Mouse (Mus musculus): ENCODE data around the gene Ipo11. TPM values are rescaled to one million over a fixed set of nuclear protein-coding genes. Genes with fewer than 3 reads are reported as not detected.

Gene Ipo11
- polyA plus RNA-seq, 1 experiment = 19.2 TPM

- H3K27ac ChIP-seq (replicated peaks; ENCODE audit: low read depth, low read length) = no peak overlapping the region
- H3K4me1 ChIP-seq (ENCODE audit: control insufficient read depth, insufficient read depth, insufficient read length, low read length) = peaks cover 3% of the 10 kb centered on the region; the same call in 1 of the 2 replicates
- no peak overlapping the region for H3K4me3 ChIP-seq (ENCODE audit: insufficient read depth, low read depth, low read length)
Measured at GRCm38 (mm10) chr13:106746823-106747222, 189.9 kb downstream of the Ipo11 start.

DNA sequence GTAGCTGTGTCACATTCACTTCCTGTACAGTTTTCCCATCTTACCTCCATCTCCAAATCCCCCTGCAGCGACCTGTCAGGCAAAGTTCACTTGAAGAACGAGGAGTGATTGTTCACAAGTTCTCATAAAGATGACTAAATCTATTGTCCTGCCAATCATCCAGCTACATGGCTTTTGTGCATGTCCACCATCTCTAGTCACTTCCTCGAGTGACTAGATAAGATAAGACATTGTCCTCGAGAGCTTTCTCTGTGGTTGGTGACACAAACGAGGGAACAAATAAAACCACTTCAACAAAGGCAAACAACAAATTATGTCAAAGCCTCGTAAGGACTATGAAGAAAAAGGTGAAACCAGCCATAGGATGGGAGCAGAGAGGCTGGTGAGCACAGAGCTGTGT, 191.6 kb downstream of the Ipo11 start:
- H3K27ac ChIP-seq (replicated peaks; ENCODE audit: low read depth, low read length) = no peak overlapping the region
- H3K4me1 ChIP-seq (ENCODE audit: control insufficient read depth, insufficient read depth, insufficient read length, low read length) = peaks cover 3% of the 10 kb centered on the region; the same call in 1 of the 2 replicates
- no peak overlapping the region for H3K4me3 ChIP-seq (ENCODE audit: insufficient read depth, low read depth, low read length)

Other genes starting within 250 kb of the Ipo11 start
- 4.8 and 5.6 TPM in 2 replicates for gene Dimt1, start 10.2 kb upstream of the Ipo11 start, polyA plus RNA-seq (2012; ENCODE audit: insufficient read depth, insufficient read length, missing spikeins)
- gene Kif2a, start 85.2 kb upstream of the Ipo11 start, polyA plus RNA-seq (2012; ENCODE audit: insufficient read depth, insufficient read length, missing spikeins) = 12.9 and 24.2 TPM in 2 replicates

Measured in brown adipose tissue, adult 24 weeks (tissue).